Mouse (Mus musculus): ENCODE results near the gene Rom1.
"Not testable (repeated sequence)": the region's sequence is repeated elsewhere in the genome, so short reads cannot be mapped to it uniquely, and the experiment has no call there.

Gene Rom1

DNA sequence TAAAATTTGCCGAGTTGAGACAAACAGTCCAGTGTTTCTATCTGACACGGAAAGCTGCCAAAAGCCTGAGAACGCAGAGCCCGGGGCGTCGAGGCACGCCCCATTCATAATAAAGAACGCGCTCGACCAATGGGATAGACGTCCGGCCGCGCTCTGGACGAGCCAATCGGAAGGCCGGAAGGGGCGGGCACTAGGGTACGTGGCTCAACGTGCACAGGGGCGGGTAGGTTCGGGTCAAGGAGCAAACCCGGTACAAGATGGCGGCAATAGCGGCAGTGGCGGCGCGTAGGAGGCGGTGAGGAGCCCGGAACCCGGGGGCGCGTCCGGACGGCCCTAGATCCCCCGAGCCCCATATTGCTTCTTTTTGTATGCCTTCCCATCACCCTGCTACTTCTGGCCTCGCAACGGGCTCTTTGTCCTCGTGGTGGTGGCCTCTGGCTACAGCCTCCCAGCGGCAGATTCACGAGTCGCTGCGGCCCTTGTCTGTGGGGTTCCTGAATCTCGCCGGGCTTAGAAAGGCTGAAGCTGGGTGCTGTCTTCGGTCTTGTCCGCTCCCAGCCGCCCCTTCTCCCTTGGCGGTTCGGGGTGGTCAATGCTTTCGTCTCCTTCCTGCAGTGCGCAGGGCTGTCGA, 31.2 kb downstream of the Rom1 start, which contains the start of gene Ganab:
TSS of gene Ganab (plus strand) at position 207 of the 631 bp plus-strand sequence.
- peak; percentile 93 for DNase-seq (ENCODE audit: low spot score)

DNA sequence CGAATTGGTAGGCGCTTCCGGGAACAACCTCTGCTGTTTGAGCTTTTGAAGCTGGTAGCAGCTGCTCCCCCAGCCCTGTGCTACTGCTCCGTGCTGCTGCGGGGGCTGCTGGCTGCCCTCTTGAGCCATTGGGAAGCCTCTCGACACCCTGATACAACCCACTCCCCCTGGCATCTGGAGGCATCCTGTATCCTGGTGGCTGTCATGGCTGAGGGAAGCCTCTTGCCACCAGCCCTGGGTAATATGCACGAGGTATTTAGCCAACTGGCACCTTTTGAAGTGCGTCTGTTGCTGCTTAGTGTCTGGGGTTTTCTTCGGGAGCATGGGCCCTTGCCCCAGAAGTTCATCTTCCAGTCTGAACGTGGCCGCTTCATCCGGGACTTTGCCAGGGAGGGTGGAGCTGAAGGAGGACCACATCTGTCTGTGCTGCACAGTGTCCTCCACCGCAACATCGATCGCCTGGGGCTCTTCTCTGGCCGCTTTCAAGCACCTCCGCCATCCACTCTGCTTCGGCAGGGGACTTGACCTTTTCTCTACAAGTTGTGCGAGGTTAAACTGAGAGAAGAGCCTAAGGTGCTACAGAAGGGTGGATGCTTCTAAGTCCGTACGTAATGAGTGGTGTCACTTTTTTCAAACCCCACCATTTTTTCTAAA, 31.8 kb downstream of the Rom1 start:
- DNase-seq (ENCODE audit: low spot score) = not testable (repeated sequence)

DNA sequence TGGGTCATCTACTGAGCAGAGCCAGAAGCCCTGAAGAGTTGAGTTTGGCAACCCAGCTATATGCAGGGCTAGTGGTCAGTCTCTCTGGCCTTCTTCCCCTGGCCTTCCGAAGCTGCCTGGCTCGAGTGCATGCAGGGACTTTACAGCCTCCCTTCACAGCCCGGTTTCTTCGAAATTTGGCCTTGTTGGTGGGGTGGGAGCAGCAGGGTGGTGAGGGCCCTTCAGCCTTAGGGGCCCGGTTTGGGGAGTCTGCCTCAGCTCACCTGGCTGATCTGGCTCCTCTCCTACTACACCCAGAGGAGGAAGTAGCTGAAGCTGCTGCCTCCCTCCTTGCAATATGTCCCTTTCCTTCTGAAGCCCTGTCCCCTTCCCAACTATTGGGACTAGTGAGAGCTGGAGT, 32.9 kb downstream of the Rom1 start:
- DNase-seq (ENCODE audit: low spot score) = not testable (repeated sequence)

DNA sequence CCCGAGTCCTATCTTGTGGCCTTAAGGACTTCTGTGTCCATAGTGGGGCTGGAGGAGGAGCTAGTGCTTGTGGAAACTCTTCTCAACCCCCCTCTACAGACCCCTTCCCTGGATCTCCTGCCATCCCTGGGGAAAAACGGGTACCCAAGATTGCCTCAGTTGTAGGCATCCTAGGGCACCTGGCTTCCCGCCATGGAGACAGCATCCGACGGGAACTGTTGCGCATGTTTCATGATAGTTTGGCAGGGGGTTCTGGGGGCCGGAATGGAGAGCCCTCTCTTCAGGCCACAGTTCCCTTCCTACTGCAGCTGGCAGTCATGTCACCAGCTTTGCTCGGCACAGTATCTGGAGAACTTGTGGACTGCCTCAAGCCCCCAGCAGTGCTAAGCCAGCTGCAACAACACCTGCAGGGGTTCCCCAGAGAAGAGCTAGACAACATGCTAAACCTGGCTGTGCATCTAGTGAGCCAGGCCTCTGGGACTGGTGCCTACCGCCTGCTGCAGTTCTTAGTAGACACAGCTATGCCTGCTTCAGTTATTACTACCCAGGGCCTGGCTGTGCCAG, 33.7 kb downstream of the Rom1 start:
- DNase-seq (ENCODE audit: low spot score) = no peak

DNA sequence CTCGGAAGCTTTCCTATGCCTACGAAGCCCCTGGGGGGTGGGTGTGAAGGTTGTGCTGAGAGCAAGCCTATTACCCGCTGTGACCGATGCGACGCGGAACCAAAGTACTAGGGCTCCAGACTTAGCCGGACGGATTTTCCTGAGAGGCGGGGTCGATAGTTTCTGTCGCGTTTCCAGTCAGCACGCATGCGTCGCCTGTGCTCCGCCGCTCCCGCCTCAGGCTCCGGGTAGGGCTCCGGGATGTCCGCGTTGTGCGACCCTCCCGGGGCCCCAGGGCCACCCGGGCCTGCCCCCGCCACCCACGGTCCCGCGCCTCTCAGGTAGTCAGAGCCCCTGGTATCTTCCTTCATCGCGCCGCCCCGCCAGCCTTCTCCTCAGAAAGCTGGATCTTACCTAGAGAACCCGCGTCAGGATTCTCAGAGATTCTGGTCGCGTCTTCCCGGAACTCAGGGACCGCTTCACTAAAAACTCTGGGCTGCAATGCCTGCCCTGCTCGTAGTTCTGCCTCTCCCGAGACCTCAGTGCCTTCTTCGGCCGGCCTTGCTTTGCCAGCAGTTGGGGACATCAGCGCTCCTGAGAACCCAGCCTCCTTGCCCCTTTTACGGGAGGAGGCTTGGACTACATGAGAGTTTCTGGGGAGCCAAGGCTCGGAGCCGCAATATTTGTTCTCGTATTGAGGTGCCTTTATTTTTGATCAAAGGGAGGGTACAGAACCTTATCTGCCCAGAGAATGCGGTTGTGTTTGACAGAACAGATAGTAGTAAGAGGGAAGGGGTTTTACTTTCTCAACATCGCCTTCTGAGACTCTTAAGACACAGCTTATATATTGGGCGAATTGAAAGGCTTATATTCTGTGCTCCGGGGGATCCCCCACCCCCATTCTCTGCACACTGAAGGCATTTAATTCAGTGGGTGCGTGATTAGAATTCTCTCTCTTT, 36.1 kb downstream of the Rom1 start, which contains the start of gene Ints5:
TSS of gene Ints5 (plus strand) at position 177 of the 938 bp plus-strand sequence.
- DNase-seq (ENCODE audit: low spot score) = peak; percentile 65

DNA sequence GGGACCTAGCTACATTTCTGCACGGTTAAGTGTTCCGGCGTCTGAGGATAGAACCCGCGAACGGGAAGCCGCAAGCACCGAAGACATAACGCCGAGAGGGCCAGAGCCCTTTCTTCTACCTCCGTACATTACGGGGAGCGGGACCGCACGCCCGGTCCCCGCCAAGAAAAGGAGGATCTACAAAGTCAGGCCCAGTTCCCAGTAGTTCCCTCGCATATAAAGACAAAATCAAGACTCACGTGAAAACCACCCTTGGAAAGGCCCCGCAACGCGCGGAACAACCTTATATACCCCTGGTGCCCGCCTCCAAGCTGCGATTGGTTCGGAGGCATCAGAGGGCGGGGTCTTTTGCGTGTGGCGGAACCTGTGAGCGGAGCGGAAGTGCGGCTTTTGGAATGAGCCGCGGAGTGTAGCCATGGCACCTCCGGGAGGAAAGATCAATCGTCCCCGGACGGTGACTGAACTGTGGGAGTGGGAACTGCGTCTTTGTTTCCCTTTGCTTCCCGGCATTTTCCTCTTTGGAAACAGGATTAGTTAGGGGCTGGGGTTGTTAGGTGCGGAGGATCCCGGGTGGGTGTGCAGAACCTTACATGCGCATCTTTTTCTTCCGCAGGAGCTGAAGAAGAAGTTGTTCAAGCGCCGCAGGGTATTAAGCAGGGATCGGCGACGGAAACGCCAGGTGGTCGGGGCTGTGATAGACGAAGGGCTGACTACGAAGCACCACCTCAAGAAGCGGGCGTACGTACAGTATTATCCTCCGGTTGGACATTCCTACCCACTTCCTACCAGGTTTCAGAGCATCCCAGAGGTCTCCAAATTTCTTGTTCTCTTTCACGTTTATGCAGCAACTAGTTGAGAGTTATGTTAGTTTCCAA, 40.4 kb downstream of the Rom1 start, which contains the start of the genes 1810009A15Rik and Gm49416:
TSS of gene 1810009A15Rik (plus strand) at position 343 of the 875 bp plus-strand sequence.
TSS of gene Gm49416 (plus strand) at position 416 of the 875 bp plus-strand sequence.
- DNase-seq (ENCODE audit: low spot score) = peak; percentile 89

DNA sequence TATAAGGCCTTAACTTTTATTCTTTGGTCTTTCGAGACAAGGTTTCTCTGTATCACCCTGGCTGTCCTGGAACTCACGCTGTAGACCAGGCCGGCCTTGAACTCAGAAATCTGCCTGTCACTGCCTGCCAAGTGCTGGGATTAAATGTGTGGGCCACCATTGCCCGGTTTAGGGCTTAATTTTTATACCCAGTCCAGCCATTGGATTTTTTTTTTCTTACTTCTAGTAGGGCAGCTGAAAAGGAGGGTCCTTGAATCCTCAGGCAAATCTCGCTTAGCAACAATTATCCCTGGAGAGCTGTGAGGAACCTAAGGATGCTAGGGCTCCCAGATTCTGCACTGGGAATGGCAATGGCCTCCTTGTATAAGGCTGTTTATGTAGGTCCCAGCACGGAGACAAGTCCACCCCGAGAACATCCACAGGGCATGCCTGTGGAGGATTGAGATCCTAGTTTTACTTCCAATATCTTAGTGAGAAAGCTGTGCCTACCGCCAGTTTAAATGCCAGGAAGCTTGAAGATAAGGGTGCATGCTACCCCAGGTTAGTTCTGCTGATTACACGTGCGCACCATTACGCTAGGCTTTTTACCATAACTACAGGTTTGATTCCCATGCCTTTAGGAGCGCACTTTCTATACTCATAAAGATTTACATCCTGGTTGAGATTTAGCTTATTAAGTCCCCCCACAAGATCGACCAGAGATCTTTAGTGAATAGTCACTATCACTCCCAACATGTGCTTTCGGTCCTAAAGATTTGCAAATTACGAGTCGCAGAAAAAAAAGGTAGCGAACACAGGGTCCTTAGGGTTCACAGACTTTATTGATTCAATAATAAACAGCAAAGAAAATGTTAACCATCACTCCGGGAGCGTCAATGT, 41.3 kb downstream of the Rom1 start:
- DNase-seq (ENCODE audit: low spot score) = no peak

DNA sequence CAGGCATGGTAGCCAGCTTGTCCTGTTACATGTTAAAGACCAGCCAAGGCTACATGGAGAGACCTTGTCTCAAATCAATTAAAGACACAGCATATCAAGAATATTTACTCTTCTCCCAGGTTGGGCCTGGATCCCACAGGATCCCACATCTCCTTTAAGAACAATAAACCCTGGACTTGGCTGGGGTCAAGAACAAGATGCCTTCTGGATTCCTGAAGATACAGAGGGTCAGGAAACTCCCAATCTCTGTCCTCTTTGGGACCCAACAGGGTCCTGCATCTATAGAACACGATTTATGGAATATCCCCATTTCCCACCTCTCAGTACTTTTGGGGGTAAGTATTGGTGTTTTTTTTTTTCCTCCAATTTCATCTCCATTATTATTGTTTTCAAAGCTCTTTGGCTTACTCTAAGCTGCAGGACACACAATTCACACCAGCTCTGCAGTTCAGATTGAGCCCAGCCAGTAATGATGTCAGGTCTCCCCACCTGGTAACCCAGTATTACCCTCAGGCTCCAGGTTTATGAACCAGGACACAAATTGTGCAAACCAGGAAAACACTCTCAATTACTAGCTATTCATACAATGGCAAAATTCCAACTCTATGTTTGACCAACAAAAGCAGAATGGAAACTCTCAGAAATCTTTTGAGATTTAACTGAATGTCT, 42.1 kb downstream of the Rom1 start:
- DNase-seq (ENCODE audit: low spot score) = no peak

DNA sequence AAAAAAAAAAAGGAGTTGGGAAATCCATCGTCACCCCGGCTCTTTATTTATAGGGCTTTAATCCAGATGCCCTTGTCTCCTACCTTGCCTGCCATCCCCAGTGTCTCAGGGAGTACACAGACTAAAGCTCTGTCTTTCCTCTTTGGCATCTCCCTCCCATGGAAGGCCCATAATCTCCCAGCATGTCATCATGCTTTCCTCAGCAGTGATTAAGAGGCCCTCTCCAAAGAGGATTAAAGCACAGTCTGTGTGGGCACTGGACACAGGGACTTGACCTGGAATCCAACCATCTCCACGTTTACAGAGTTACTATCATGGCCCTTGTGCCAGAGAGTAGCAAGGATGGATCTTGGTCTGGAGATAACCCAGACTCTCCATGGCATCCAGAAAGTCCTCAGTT, 45.5 kb downstream of the Rom1 start, which contains the start of the genes Lbhd1 and Gm49403:
TSS of gene Lbhd1 (plus strand) at position 117 of the 400 bp plus-strand sequence.
TSS of gene Gm49403 (plus strand) at position 315 of the 400 bp plus-strand sequence.
- DNase-seq (ENCODE audit: low spot score) = no peak

DNA sequence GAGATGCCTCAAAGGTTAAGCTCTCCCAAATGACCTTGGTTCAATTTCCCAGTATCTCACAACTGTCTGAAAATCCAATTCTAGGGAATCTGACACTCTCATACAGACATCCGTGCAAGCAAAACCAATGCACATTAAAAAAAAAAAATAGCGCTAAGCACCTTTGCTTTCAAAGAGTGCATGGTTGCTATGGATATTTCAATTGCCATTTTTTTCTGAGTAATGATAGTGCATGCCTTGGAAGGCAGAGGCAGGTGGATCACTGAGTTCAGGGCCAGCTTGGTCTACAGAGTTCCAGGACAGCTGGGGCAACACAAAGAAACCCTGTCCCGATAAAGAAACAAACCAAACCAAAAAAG, 48.1 kb downstream of the Rom1 start:
- DNase-seq (ENCODE audit: low spot score) = no peak

DNA sequence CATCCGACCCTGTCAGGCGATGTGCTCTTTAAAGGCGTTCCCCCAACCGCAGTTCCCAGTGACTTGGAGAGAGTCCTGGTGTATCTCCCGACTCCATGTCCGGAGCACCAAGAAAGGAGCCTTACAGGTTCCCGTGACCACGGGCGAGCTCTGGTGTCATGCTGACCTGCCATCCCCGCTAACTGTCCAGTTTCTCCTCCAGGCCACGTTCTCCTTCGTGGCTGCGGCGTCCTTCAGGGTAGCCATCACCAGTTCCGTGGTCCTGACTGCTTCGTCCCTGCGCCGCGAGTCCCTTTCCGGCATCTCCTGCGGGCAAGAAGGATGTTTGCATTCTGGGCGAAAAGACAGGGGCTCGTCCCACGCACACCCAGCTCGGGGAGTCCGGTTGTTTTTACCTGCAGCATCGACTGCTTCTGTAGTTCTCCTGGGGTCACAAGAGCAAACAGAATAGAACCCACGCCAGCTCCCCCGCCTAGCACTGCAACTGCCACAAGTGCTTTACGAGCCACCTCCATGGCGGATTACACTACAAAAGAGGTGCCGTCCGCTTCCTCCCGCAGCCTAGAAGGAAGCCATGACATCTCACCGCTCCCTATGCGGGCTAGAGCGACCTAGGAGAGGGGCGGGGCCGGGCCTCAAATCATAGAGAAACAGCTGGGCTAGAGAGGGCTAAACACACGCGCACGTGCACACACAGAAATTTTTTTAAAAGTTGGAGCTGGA, 48.7 kb downstream of the Rom1 start, which contains the start of gene Uqcc3:
TSS of gene Uqcc3 (minus strand) at position 613 of the 723 bp plus-strand sequence.
- DNase-seq (ENCODE audit: low spot score) = peak; percentile 83
